Mouse (Mus musculus) cerebellum, adult 8-10 months (tissue): ENCODE data around the gene Bbip1.

Source experiments
- DNase-seq: peaks from one replicate; pipeline ENCODE4 v3.0.0; 2022

Bbip1 gene

GRCm38 (mm10) chr19:53889555-53889954 lies 54.9 kb downstream of the Bbip1 start:
- DNase-seq, result no peak

GRCm38 (mm10) chr19:53888331-53888730 lies 56.1 kb downstream of the Bbip1 start:
- DNase-seq, result no peak

GRCm38 (mm10) chr19:53887822-53888221 lies 56.6 kb downstream of the Bbip1 start:
- no peak for DNase-seq

- no peak for DNase-seq
Measured at GRCm38 (mm10) chr19:53886576-53887370, 57.7 kb downstream of the Bbip1 start.

- no peak for DNase-seq
Measured at GRCm38 (mm10) chr19:53885450-53885849, 59.0 kb downstream of the Bbip1 start.

GRCm38 (mm10) chr19:53881786-53882185 lies 62.6 kb downstream of the Bbip1 start:
- no peak for DNase-seq

- DNase-seq, result no peak
Measured at GRCm38 (mm10) chr19:53880460-53880859, 64.0 kb downstream of the Bbip1 start.
